Mouse (Mus musculus) gastrocnemius, postnatal 36 days (tissue): ENCODE data around the gene Mettl25. TPM values are rescaled to one million over a fixed set of nuclear protein-coding genes. Genes with fewer than 3 reads are reported as not detected.

ENCODE experiments used
- DNase-seq, 2 experiments: peaks; one replicate each; pipeline ENCODE4 v3.0.0; 2022
- intact Hi-C: fragments of 180-260 bp; cut with DNase I; formaldehyde crosslinking; loops from one replicate; pipeline ENCODE4 v1.15.1; 2025
- long read RNA-seq, 2 experiments: library from polyadenylated mRNA; stranded (forward); transcript quantifications; one replicate each; pipeline ENCODE4 v2.0.0; 2021
- total RNA-seq, 2 experiments: library from RNA; stranded (reverse); gene quantifications; 2 replicates each; pipeline ENCODE4 v1.2.3; 2021

The Mettl25 gene
- total RNA-seq = 1 to 10 TPM; 2.9 to 3.3 TPM
- long read RNA-seq, experiment 1, partial matches to known transcripts = 0 of 2 reads
- long read RNA-seq, experiment 1, other reads (novel, unspliced or antisense) = 0 of 2 reads
- long read RNA-seq, experiment 2, partial matches to known transcripts = 1 of 4 reads
- long read RNA-seq, experiment 2, other reads (novel, unspliced or antisense) = 1 of 4 reads

DNA sequence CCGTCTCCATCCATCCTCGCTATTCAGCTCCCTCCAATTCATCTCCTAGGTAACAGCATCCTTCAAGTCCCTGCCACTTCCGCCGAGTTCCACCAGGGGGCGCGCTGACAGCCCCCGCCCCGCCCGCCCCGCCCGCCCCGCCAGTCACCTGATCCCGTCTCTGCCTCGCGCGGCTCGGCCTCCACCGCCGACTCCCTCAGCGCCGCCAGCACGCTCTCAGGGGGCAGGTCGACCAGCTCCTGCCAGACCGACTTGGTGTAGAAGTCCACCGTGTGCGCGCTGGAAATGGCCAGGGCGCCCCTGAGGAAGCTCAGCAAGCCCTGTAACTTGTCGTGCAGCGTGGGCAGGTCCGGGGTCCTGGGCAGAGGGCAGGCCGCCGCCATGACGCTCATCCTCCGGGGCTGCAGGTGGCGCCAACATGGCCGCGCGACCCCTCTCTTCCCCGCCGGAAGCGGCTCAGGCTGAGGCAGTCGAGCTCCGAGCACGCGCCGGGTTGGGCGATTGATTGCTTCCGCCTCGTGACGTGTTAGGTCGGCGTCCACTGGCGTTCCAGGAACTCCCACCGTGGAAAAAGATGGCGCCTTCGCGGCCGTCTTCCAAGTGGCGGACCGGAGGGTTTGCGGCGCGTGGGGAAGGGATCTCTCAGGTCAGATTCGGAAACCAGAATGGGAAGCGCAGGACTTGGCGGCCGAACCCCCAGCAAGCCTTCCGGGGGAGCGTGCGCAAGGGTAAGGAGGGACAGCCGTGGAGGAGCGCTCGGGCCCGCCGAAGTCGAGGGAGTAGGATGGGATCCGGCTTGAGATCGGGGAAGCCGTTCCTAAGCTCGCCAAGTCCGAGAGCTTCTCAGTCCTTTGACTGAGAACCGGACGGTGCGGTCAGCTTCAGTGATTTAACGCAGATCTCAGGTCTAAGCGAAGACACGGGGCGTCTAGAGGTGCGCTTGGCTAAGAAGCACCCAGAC, at the start of gene Mettl25, which contains the start of gene Ccdc59:
TSS of gene Mettl25 (minus strand) at position 453 of the 961 bp plus-strand sequence.
TSS of gene Ccdc59 (plus strand) at position 140 of the 961 bp plus-strand sequence.
- DNase-seq = peak; percentile 94 to 95
- intact Hi-C loops = no loop called here

DNA sequence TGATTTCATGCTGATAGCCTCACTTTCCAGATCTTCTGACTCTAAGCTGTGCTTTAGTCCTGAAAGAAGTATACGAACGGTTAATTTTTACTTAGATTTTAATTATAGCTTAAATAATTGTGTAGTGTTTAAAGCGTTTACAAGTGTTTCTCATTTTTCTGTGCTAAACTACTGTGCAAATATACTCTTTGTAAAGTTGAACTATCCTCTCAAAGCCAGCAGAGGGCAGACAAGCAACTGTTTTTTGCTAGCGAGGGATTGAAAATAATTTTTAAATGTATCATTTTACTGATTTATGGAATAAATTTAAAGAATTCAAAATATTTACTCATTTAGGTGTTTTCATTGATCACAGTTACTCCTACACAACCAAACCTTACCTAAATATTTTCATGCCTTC, 26.1 kb upstream of the Mettl25 start:
- intact Hi-C loops = loop anchor here (10.0 kb wide), 1 partner anchor 717 kb away; no protein-coding TSS in a partner anchor

DNA sequence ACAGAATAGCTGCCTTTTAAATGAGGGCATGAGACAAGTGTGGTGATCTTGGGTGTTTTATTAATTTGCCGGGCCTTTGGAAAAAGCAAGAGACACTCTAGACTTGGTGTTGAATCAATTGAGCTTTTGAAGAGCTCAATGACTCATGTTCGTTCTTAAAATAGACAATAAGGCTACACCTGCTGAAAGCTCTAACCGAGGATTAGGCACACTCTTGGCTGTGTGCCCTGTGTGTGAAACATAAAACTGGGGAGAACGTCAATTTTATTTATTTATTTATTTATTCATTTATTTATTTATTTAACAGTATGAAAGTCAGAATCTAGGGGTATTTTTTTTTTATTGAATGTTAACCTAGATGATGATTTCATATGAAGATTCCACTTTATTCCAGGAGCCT, 10.0 kb upstream of the Mettl25 start:
- DNase-seq = no peak
- intact Hi-C loops = no loop called here

More for the DNA sequence above, 26.1 kb upstream of the Mettl25 start:
- no peak for DNase-seq

DNA sequence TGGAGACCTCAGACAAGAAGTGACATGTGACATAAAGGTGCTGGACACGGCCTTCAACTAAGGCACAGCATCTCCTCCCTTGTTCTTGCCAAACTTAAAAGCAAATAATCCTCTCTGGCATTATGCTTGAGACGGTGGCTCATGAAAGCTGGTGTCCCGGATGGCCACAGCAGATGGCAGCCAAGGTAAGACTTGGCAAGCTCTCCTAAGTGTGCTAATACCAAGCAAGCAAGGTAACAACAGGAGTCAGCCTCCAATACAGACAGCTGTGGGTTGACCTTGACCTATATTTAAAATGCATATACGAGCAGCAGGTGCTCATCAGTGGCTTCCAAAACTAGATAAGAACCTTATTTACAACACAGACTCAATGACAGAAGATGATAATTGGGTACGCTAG, 9.1 kb upstream of the Mettl25 start:
- intact Hi-C loops = no loop called here

DNA sequence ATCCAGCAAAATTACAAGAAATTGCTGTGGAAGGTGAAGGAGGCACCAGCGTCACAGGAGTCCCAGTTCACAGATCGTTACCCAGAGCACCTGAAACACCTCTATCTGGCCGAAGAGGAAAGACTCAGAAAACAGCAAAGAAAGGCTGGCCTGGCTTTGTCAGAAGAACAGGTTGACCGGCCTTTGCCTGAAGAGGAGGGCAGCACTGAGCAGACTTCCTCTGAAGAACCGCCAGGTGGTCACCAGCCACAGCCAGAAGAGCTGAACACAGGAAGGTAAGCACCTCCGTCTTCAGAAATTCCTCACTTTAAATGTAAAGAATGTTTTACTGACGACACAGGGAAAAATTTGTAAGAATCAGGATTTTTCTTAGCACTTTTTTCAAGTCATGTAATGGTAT, 1.4 kb upstream of the Mettl25 start:
- intact Hi-C loops = no loop called here
- no peak for DNase-seq

More for the DNA sequence above, 9.1 kb upstream of the Mettl25 start:
- no peak for DNase-seq

DNA sequence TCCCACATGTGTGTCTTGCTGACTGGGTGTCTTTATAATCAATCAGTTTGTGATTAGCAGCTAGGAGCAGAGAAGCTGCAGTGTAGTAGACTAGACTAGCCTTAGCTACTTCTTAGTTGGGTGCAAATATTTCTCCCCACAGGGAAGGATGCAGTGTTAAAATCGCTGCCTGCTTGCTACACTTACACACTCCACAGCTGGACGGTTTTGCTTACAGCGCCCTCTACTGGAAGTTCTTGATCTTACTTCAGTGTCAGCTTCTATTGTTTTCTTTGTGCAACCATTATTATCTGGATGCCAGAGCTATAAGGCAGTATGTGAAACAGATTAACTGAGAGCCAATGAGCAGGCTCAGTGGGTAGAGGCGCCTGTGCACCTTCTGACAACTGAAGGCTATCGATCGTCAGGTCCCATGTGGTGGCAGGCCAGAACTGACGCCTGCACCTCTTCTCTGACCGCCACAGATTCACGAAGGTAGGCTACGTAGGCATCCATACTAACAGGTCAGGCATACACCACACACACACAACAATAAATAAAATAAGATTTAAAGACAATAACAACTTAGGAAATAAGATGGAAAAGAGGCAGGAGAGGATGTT, 6.5 kb downstream of the Mettl25 start:
- DNase-seq = no peak
- intact Hi-C loops = no loop called here

DNA sequence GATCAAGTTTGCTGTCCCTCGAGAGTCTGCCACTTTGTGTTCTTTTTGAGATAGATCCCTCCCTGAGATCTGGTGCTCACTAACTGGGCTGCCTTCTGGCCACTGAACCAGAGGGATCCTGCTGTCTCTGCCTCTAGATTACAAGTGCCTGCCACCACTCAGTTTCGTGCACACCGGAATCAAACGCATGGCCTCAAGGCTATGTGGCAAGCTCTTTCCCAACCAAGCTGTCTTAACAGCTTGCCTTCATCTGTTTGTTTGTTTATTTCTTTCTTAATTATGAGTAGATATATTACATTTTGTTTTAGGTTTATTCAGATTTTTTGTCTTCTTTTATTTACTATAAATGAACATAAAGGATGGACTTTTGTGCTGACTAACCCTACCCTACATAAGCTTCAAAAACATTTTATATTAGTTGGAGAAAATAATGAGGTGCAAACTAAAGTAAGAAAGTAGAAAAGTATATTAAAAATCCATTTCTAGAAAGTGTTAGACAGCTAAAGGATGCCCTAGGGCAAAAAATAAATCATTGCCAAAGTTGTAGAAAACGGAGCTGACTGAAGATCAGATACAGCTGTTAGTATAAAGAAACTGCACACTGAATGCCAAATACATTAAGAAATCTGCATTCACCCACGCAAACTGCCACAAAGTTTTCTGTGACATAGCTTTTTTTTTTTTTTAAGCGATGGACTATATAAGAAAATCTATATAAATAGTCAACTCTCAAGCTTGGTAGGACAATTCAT, 34.7 kb downstream of the Mettl25 start:
- no peak for DNase-seq
- intact Hi-C loops = no loop called here

DNA sequence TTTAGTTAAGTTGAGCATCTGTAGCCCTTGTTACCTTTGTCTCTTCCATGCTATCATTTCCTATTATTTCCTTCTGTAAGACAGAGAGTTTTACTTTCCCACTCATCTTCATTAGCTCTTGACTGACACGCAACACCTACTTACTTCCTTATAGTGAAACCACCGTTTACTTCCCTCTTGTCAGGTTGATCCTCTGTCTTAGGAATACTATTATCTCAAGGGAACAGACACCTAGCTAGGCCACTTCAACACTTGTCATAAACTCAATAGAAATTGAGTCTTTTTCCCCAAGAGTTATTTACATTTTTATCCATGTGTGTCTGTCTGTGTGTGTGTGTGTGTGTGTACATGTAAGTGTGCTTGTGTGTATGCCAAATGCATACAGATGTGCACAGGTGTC, 37.7 kb downstream of the Mettl25 start:
- intact Hi-C loops = no loop called here
- no peak for DNase-seq

DNA sequence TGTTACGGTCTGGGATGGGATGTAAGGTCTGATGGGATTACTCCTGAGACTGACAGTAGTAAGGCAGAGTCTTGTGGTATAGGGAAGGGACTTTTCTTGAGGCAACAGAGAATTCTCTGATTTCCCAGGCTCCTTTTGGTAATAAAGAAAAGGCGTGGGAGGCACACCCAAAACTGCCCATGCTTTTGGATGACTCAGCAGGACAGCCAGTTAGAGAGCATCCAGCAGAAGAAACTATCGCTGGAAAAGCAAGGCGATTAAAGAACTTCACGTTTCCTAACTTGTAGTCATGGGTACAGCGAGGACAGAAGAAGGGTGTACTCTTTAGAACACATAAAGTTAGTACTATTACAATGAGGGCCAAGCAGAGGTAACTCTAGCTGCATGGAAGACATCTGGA, 39.0 kb downstream of the Mettl25 start:
- no peak for DNase-seq

DNA sequence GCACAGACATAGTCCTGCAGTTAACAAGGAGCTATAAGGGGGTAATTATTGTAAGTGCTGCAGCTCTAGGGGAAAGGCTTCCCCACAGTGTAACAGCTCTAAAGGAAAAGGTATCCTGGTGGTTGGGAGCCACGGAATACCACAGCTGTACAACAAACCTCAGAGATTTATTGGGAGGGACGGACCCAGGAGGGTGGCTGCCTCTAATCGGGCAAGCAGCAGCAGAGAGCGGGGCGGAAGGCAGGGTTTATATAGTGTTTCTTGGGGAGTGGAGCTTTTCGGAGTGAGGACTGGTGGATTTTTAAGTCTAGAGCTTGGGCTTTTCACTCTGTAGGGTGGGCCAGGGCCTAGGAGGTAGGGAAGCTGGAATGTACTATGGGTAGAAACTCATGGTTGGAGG, 40.0 kb downstream of the Mettl25 start:
- no peak for DNase-seq
- intact Hi-C loops = no loop called here

More for the DNA sequence above, 39.0 kb downstream of the Mettl25 start:
- intact Hi-C loops = no loop called here

DNA sequence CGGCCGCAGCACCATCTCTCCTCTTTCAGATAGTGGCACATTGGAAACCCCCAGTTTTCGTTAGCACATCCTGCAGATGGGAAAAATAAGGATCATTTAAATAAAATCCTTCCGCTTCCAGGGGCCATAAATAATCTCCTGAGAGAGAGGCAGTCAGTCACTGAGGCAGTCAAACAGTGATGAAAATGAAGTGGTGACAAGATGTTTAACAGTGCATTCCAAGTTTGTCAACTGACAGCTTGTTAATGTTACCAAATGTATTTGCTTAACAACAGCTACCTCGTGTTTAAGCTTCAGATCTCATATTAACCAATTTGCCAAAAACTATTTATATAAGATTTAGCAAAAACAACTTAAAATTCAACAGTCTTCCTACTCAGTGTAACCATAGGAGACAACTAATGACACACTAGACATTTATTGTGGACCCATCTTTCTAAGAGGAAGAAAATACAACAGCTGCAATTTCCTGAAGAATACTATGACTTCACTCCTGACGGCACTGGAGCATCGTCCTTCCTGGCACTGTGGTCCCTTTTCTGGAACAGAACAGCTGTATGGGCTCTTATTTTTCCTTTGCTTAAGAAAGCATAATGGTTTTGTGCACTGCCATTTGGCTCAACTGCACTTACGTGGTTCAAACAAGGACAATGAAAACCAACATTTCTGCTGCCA, 43.8 kb downstream of the Mettl25 start:
- intact Hi-C loops = no loop called here
- no peak for DNase-seq

DNA sequence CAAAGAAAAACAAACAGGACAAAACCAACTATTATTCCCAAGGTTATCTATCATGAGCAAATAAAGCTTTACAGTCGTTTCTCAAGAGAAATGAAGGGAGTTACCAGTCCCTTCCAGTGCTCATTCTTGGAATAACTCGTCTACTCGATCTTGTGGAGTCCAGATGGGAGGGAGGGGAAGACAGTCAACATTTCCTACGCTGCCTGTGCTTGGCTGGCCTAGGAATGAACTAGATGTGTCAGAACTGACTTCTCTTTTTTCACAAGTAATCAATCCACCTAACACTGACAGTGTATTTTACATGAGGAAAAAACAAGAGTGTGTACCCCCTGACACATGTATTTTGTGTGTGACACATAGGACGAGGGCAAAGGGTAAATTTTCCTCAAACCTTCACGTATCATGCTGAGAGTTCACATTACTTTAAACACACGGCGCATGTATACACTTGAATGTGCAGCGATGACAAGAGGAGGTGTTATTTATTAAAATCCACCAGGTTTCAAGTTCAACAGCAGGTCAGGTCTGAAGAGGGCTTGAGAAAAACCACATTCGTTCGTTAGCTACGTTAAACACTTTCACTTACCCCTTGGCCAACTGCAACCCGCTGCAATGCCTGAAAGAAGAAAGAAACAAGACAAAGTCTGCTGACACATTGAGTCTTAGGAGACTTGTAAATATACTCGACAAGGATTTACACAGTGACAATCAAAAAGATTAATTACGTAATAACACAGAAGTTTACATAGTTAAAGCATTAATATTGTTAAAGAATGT, 47.2 kb downstream of the Mettl25 start:
- no peak for DNase-seq
- intact Hi-C loops = no loop called here

DNA sequence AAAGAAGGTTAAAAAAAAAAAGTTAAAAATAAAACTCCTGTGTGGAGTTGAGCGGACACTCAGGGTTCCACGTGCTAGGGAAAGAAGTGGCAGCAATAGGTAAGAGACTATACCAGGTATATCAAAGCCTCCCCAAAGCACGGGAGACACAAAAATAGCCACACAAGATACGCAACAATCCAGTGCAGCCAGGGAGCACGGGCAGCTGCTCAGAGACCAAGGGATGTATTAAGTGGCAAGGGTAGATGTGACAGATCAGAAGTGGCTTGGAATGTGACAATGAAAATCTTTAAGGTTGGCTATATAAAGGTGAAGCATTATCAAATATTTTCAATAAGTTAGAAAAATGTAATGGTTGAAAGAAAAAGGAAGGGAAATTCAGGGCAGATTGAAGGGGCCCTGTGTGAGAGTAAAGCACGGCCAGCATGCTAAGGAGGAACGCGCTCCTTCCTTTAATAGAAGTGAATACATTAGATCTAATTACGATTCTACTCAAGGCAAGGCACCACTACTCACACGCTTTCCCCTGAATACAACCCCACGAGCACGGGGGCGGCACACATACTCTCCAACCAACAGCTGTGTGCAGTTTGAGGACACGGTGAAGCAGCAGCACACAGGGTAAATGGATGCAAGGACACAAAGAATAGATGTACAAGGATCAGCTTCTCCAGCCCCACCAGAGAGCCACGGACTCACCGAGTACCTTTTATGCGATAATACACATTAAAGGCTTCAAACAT, 52.3 kb downstream of the Mettl25 start:
- no peak for DNase-seq
- intact Hi-C loops = no loop called here

DNA sequence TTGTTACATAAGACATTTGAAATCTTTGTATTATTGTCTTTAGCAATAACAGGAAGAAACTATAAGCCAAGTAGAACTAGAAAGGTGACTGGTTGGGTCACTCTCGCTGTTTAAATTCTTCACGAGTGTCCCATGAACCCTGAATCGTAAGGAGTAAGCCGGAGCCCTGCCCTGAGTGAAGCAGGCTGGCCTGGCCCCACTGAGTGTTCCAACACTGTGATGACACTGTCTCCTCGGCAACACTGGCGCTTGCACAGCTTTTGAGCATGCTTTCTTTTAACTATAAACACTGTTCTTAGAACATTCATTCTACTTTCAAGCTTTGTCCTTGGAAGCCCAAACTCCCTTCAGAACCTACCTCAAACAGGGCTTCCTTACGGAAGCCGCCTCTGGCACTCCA, 57.4 kb downstream of the Mettl25 start:
- DNase-seq = peak in 1 of 2 experiments; percentile 16
- intact Hi-C loops = no loop called here

DNA sequence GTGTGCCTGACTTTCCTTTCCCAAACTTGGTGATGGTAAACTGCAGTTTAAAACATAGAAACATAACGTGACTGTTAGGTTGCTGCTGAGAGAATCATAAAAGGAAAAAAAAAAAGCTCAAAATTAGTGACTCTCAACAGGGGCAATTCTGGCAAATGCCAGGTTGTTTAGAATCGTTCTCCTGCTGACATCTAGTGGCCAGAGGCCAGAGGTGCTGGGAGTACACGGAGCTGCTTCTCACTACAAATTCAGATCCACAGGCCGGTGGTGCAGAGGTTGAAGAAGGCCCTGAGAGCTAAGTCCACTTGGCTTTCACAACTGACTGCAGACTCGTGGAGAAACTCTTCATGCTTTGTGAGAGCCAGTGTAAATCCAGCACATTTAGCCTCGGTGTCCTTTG, 66.8 kb downstream of the Mettl25 start:
- intact Hi-C loops = no loop called here
- peak; percentile 35 to 59 for DNase-seq

DNA sequence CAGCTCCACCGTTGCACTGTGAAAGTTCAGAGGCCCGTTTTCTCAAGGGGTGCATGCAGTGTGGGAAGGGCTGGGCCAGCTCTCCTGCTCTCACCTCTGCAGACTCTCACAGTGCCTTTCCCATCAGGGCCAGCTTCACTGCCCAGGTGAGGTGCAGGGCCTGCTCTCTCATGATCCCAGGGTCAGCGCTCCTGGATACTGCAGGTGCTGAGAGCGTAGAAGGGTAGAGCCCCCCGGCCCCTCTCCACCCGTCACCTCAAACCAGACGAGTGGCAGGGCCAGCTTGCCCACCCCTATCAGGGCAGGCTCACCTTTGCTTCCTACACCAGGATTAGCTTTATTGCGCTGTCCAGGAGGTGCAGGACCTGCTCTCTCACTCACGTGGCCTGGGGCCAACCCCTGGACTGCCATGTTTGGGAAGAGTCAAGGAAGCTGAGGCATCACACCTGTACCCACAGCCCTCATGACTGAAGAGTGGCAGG, 68.3 kb downstream of the Mettl25 start:
- intact Hi-C loops = no loop called here
- no peak for DNase-seq

DNA sequence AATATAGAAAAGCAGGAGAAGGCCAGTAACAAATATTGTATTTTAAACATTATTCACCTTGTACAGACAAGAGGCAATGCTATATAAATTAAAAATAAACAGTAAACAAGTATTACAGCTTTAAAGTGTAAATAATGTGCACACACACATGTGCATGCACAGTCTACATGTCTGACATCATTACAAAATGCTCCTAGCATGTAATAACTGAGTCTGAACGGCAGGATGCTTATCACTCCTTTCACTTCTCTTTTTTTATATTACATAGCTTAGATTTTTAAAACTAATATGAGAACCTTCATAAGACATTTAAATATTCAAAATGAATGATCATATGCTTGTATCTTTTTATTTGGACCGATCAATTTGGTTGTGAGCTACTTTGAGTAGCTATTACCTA, 77.2 kb downstream of the Mettl25 start:
- intact Hi-C loops = no loop called here
- DNase-seq = no peak

DNA sequence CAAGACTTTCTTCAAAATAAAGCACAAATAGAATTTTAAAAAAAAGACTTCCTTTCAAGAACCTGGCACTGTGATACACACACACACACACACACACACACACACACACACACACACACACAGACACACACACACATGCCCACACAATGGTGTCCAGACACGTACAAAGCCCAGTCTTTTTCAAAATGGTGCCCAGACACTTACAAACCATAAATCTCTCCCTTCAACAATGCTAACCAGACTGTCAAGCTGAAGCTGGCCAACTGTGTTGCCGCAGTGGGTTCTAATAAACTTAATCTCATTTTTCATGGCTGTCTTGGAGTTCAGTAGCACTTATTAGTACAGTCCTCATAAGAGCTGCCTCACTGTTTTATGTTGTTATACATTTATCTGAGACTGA, 80.7 kb downstream of the Mettl25 start:
- intact Hi-C loops = no loop called here
- DNase-seq = no peak
